Mouse (Mus musculus): ENCODE results near the gene Tiam1. TPM values are rescaled to one million over a fixed set of nuclear protein-coding genes. Genes with fewer than 3 reads are reported as not detected.

Gene Tiam1
- polyA plus RNA-seq, 1 experiment, result 14.1 TPM

DNA sequence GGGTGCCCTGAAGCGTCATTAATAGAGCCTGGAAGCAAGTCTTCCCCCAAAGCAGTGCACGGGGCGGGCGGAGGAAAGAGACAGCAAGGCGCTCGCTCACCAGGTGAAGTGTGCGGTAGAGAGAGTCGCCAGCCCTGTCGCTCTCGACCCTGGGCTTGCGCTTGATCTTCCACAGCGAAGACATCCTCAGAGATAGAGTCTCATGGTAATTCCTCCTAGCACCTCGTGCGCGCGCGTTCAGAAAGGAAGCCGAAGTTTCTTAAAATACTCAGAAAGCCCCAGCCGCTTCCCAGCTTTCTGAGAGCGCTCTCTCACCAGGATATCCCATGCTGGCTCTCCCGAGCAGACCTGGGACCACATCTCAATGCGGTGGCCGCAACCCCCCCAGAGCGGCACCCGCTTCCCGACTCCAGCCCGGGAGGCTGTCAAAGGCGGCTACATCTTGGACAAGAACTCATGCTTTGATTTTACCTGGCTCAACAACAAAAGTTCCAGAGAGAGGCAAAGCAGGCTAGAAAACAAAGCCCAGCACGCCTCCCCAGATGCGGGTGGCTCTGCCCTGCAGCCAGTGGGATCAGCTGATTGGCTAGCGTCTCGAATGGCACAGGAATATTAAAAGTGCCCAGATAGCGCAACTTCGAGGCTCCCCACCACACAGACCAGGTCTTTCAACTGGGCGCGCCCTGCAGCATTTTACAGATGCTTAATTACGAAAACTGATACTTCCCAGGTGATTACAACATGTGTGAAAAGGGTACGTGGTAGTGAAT lies 325.5 kb downstream of the Tiam1 start:
- no peak overlapping the region for H3K4me3 ChIP-seq (ENCODE audit: control insufficient read depth, insufficient read depth, low read length)
- H3K27me3 ChIP-seq (ENCODE audit: control insufficient read depth, insufficient read depth, low read length), result no peaks in the 10 kb centered on the region
- H3K27ac ChIP-seq (ENCODE audit: control insufficient read depth, insufficient read depth, low read length), result no peak overlapping the region
- H3K4me1 ChIP-seq (replicated peaks; ENCODE audit: control insufficient read depth, insufficient read depth, low read length), result peaks cover 5% of the 10 kb centered on the region; the same call in 1 of the 2 replicates
- DNase-seq, result no peak
- WGBS, result 40% methylated on average over 38 of the region's 38 CpGs
- H3K36me3 ChIP-seq (ENCODE audit: control insufficient read depth, insufficient read depth, low read length), result no peaks in the 10 kb centered on the region
- TF ChIP-seq POLR2A (IDR thresholded peaks at IDR 0.05; ENCODE audit: control insufficient read depth, extremely low read depth, insufficient read depth, low read length, poor library complexity), result no peak
- TF ChIP-seq CTCF (IDR thresholded peaks at IDR 0.05; ENCODE audit: borderline replicate concordance, control insufficient read depth, extremely low read depth, insufficient read depth, low read length, poor library complexity), result no peak

DNA sequence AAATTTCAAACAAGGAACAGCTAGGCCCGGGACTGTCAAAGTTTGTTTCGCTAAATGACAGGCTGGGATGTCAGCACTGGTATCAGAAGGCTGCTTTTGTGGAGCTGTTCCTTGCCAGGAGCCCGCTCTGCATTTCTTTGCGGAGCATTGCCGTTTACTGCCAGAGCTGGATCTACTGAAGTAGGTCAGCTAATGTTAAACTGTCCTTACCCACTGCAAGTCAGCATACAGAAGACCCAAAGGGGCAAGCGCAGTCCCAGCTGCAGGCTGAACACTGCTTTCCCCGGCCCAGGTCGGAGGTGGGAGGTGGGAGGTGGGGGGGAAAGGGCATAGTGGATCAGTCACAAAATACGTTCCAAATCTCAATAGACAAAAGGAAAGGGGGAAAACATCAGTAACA lies 326.3 kb downstream of the Tiam1 start:
- H3K27me3 ChIP-seq (ENCODE audit: control insufficient read depth, insufficient read depth, low read length), result no peaks in the 10 kb centered on the region
- H3K4me1 ChIP-seq (replicated peaks; ENCODE audit: control insufficient read depth, insufficient read depth, low read length), result peaks cover 5% of the 10 kb centered on the region; the same call in 1 of the 2 replicates
- DNase-seq, result no peak
- no peak overlapping the region for H3K27ac ChIP-seq (ENCODE audit: control insufficient read depth, insufficient read depth, low read length)
- TF ChIP-seq POLR2A (IDR thresholded peaks at IDR 0.05; ENCODE audit: control insufficient read depth, extremely low read depth, insufficient read depth, low read length, poor library complexity), result no peak
- no peak for TF ChIP-seq CTCF (IDR thresholded peaks at IDR 0.05; ENCODE audit: borderline replicate concordance, control insufficient read depth, extremely low read depth, insufficient read depth, low read length, poor library complexity)
- no peak overlapping the region for H3K4me3 ChIP-seq (ENCODE audit: control insufficient read depth, insufficient read depth, low read length)
- 58% methylated on average over 9 of the region's 9 CpGs for WGBS
- H3K36me3 ChIP-seq (ENCODE audit: control insufficient read depth, insufficient read depth, low read length), result no peaks in the 10 kb centered on the region

DNA sequence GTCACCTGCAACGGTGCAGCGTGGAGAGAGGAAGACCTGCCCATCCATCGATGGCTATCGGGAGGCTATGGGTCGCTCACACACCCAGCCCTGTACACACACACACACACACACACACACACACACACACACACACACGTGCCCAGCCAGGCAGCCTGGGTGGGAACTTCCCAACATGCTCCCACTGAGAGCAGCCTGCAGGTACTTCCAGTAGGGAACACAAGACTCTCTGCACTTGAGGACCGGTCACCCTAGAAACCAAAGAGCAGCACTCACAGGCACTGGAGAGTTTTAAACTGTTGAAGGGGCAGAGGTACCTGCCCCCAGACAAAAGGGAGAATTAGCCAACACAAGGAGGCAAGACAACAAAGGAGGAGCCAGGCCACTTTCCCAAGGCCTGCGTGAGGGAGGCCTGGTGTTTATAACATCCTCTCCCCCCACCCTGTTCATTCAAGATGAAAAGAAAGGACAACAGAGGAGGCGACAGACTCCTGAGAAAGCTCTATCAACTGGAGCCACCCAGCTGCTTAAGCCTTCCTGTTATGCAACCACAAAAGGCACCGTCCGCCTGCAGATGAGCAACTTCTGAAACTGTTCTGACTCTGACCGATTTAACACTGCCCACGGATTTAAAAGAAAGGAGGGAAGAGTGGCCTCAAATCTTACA lies 326.9 kb downstream of the Tiam1 start:
- H3K4me3 ChIP-seq (ENCODE audit: control insufficient read depth, insufficient read depth, low read length), result no peak overlapping the region
- TF ChIP-seq CTCF (IDR thresholded peaks at IDR 0.05; ENCODE audit: borderline replicate concordance, control insufficient read depth, extremely low read depth, insufficient read depth, low read length, poor library complexity) (no peak), POLR2A (IDR thresholded peaks at IDR 0.05; ENCODE audit: control insufficient read depth, extremely low read depth, insufficient read depth, low read length, poor library complexity) (no peak)
- no peaks in the 10 kb centered on the region for H3K36me3 ChIP-seq (ENCODE audit: control insufficient read depth, insufficient read depth, low read length)
- DNase-seq, result no peak
- WGBS, result 50% methylated on average over 13 of the region's 13 CpGs
- peaks cover 5% of the 10 kb centered on the region; the same call in 1 of the 2 replicates for H3K4me1 ChIP-seq (replicated peaks; ENCODE audit: control insufficient read depth, insufficient read depth, low read length)
- H3K27ac ChIP-seq (ENCODE audit: control insufficient read depth, insufficient read depth, low read length), result no peak overlapping the region
- H3K27me3 ChIP-seq (ENCODE audit: control insufficient read depth, insufficient read depth, low read length), result no peaks in the 10 kb centered on the region

DNA sequence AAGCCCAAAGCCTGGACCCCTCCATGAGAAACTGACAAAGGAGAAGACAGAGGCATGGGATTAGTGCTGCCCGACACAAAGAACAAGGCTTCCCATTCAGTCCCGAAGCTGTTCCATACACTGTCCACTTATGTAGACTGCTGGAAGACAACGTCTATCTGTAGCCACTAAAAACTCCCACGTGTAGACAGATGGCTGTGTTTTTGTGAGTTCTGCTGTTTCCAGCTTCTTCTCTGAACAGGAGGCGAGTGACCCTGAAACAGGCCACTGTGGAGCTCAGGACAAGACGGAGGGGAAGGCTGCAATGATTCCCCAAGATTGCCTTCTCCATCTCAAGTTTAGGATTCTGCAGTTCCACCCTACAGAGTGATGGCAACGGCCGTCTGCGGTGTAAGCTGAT lies 330.0 kb downstream of the Tiam1 start:
- WGBS, result 96% methylated on average over 9 of the region's 9 CpGs
- no peak for TF ChIP-seq CTCF (IDR thresholded peaks at IDR 0.05; ENCODE audit: borderline replicate concordance, control insufficient read depth, extremely low read depth, insufficient read depth, low read length, poor library complexity)
- no peak for TF ChIP-seq POLR2A (IDR thresholded peaks at IDR 0.05; ENCODE audit: control insufficient read depth, extremely low read depth, insufficient read depth, low read length, poor library complexity)
- H3K4me1 ChIP-seq (replicated peaks; ENCODE audit: control insufficient read depth, insufficient read depth, low read length), result peaks cover 5% of the 10 kb centered on the region; the same call in 1 of the 2 replicates

DNA sequence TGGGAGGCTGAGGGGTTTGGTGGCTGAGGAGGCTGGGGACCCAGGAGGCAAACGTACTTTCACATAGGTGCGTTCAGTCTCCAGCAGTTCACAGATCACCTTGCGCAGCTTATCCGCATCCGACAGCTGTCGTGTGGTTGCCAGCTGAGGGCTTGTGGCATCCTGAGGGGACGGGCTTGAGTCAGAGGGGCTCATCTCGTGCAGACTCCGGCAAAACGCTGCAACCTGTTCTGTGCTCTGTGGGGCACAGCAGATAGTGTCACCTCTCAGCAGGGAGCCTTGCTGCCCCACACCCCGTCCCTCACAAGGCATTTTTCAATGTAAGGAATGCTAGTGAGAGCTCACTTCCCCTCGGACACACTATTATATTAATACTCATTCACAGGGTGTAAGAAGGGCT lies 330.7 kb downstream of the Tiam1 start:
- 51% methylated on average over 12 of the region's 12 CpGs for WGBS

More for the DNA sequence above, 330.0 kb downstream of the Tiam1 start:
- Histone ChIP-seq H3K27ac (ENCODE audit: control insufficient read depth, insufficient read depth, low read length) (no peak overlapping the region), H3K36me3 (ENCODE audit: control insufficient read depth, insufficient read depth, low read length) (no peaks in the 10 kb centered on the region), H3K4me3 (ENCODE audit: control insufficient read depth, insufficient read depth, low read length) (no peak overlapping the region), H3K27me3 (ENCODE audit: control insufficient read depth, insufficient read depth, low read length) (no peaks in the 10 kb centered on the region)
- no peak for DNase-seq

DNA sequence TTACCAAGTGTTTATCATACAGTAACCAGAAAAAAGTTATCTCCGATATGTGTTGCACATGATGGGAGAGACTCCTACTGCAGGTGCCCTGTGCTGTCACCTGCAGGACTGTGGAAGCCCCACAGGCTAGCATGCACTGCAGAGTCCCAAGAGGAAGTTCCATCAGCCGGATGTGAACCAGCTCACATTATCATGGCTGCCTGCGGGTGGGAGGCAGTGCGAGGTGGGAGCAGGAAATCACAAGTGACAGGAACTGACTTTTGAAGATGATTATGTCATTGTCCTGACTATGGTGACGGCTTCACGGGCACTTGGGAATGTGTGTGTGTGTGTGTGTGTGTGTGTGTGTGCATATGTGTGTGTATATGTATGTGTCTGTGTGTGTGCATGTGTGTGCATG lies 333.2 kb downstream of the Tiam1 start:
- TF ChIP-seq POLR2A (IDR thresholded peaks at IDR 0.05; ENCODE audit: control insufficient read depth, extremely low read depth, insufficient read depth, low read length, poor library complexity) (no peak), CTCF (IDR thresholded peaks at IDR 0.05; ENCODE audit: borderline replicate concordance, control insufficient read depth, extremely low read depth, insufficient read depth, low read length, poor library complexity) (no peak)
- no peak for DNase-seq
- no peaks in the 10 kb centered on the region for H3K4me1 ChIP-seq (replicated peaks; ENCODE audit: control insufficient read depth, insufficient read depth, low read length)
- no peak overlapping the region for H3K27ac ChIP-seq (ENCODE audit: control insufficient read depth, insufficient read depth, low read length)
- H3K36me3 ChIP-seq (ENCODE audit: control insufficient read depth, insufficient read depth, low read length), result no peaks in the 10 kb centered on the region
- H3K27me3 ChIP-seq (ENCODE audit: control insufficient read depth, insufficient read depth, low read length), result no peaks in the 10 kb centered on the region
- WGBS, result 86% methylated on average over 6 of the region's 6 CpGs
- no peak overlapping the region for H3K4me3 ChIP-seq (ENCODE audit: control insufficient read depth, insufficient read depth, low read length)

More for the DNA sequence above, 330.7 kb downstream of the Tiam1 start:
- Histone ChIP-seq H3K36me3 (ENCODE audit: control insufficient read depth, insufficient read depth, low read length) (no peaks in the 10 kb centered on the region), H3K4me1 (replicated peaks; ENCODE audit: control insufficient read depth, insufficient read depth, low read length) (peaks cover 5% of the 10 kb centered on the region; the same call in 1 of the 2 replicates), H3K4me3 (ENCODE audit: control insufficient read depth, insufficient read depth, low read length) (no peak overlapping the region), H3K27me3 (ENCODE audit: control insufficient read depth, insufficient read depth, low read length) (no peaks in the 10 kb centered on the region), H3K27ac (ENCODE audit: control insufficient read depth, insufficient read depth, low read length) (no peak overlapping the region)
- no peak for DNase-seq
- TF ChIP-seq POLR2A (IDR thresholded peaks at IDR 0.05; ENCODE audit: control insufficient read depth, extremely low read depth, insufficient read depth, low read length, poor library complexity), result no peak
- no peak for TF ChIP-seq CTCF (IDR thresholded peaks at IDR 0.05; ENCODE audit: borderline replicate concordance, control insufficient read depth, extremely low read depth, insufficient read depth, low read length, poor library complexity)
